Mouse (Mus musculus) intestine, postnatal 0 days (tissue): Measurements from ENCODE around the gene Uckl1. TPM values are rescaled to one million over a fixed set of nuclear protein-coding genes. Genes with fewer than 3 reads are reported as not detected.

Source experiments
- ATAC-seq: fragments of 200-750 bp; cut with Nextera tagmentation; 2 replicates; pipeline ENCODE4 v1.8.0; 2017; ENCODE audit warnings: mild to moderate bottlenecking, moderate TSS enrichment, moderate library complexity
- H3K27ac ChIP-seq: fragments of 300-500 bp; sonication (generic); 2 replicates; pipeline ENCODE4 v1.5.1; 2014; ENCODE audit warnings: mild to moderate bottlenecking, low read depth, low read length, moderate library complexity
- H3K27me3 ChIP-seq: fragments of 300-500 bp; sonication (generic); replicated peaks from 2 replicates; pipeline ENCODE4 v1.6.1; 2014; ENCODE audit warnings: low read length, mixed read lengths; ENCODE audit not compliant: control insufficient read depth, insufficient read depth
- H3K36me3 ChIP-seq: fragments of 300-500 bp; sonication (generic); 2 replicates; pipeline ENCODE4 v1.6.1; 2014; ENCODE audit warnings: mild to moderate bottlenecking, moderate library complexity; ENCODE audit not compliant: control insufficient read depth, insufficient read depth
- H3K4me1 ChIP-seq: fragments of 300-500 bp; sonication (generic); replicated peaks from 2 replicates; pipeline ENCODE4 v1.6.1; 2014; ENCODE audit warnings: antibody characterized with exemption, low read length, mixed read lengths; ENCODE audit not compliant: control insufficient read depth, insufficient read depth
- H3K4me2 ChIP-seq: fragments of 300-500 bp; sonication (generic); replicated peaks from 2 replicates; pipeline ENCODE4 v1.6.1; 2014; ENCODE audit warnings: low read depth, mild to moderate bottlenecking, moderate library complexity
- H3K4me3 ChIP-seq: fragments of 300-500 bp; sonication (generic); 2 replicates; pipeline ENCODE4 v1.5.1; 2014; ENCODE audit warnings: low read depth, low read length
- H3K9ac ChIP-seq: fragments of 300-500 bp; sonication (generic); 2 replicates; pipeline ENCODE4 v1.6.1; 2014; ENCODE audit warnings: mild to moderate bottlenecking, low read depth, low read length
- H3K9me3 ChIP-seq: fragments of 300-500 bp; sonication (generic); 2 replicates; pipeline ENCODE4 v1.6.1; 2016; ENCODE audit warnings: mixed run types; ENCODE audit not compliant: control insufficient read depth
- CTCF ChIP-seq: sonication (generic); IDR thresholded peaks from 2 replicates; pipeline ENCODE4 v1.5.1; 2016; ENCODE audit warnings: low read depth, mild to moderate bottlenecking, control low read depth, antibody characterized with exemption, moderate library complexity
- WGBS: fragments of 180-500 bp; shearing (Covaris S2); extraction: QIAGEN DNeasy Blood & Tissue Kit; methylation state at CpG from one replicate; pipeline ENCODE4 v1.1.7; 2014; 5-methylcytosine and 5-hydroxymethylcytosine counted together
- polyA plus RNA-seq: library from polyadenylated mRNA; unstranded; fragments of >200 nt; fragmentation: Nextera tagmentation; extraction: Ambion mirVana; gene quantifications from 2 replicates; pipeline ENCODE4 v1.2.1, GENCODE M21; 2015

Gene Uckl1
- polyA plus RNA-seq, 1 experiment from 2014 or later: 49.4 TPM

- H3K4me2 ChIP-seq: peak within 1 kb of the TSS; percentile 82
- no peaks in the 10 kb centered on the region for H3K27me3 ChIP-seq
- peaks cover 39% of the 10 kb centered on the region for H3K36me3 ChIP-seq
- peak within 1 kb of the TSS; percentile 91 for H3K27ac ChIP-seq
- H3K4me3 ChIP-seq: peak within 1 kb of the TSS; percentile 68
- WGBS: 6% methylated on average over 5 of the region's 5 CpGs
- TF ChIP-seq CTCF: no peak
- H3K4me1 ChIP-seq: peaks cover 5% of the 10 kb centered on the region; the same call in 1 of the 2 replicates
- no peaks in the 10 kb centered on the region for H3K9me3 ChIP-seq
- peak within 1 kb of the TSS; percentile 91 for H3K9ac ChIP-seq
- peak; percentile 53 for ATAC-seq
These were observed 6.9 kb upstream of the Uckl1 start, which contains the start of gene Prpf6 for GRCm38 (mm10) chr2:181591528-181592085. Gene Prpf6 (plus strand): TSS chr2:181591868.

- Histone ChIP-seq H3K4me1 (peaks cover 5% of the 10 kb centered on the region; the same call in 1 of the 2 replicates), H3K4me3 (no peak overlapping the region), H3K27ac (no peak overlapping the region), H3K36me3 (peaks cover 51% of the 10 kb centered on the region), H3K4me2 (no peak overlapping the region), H3K27me3 (no peaks in the 10 kb centered on the region), H3K9me3 (no peaks in the 10 kb centered on the region), H3K9ac (no peak overlapping the region)
- 88% methylated on average over 5 of the region's 5 CpGs for WGBS
- no peak for ATAC-seq
- no peak for TF ChIP-seq CTCF
These were observed 5.8 kb upstream of the Uckl1 start for GRCm38 (mm10) chr2:181590471-181590870.

GRCm38 (mm10) chr2:181589732-181590105 lies 5.0 kb upstream of the Uckl1 start:
- Histone ChIP-seq H3K36me3 (peaks cover 56% of the 10 kb centered on the region), H3K9me3 (no peaks in the 10 kb centered on the region), H3K27me3 (no peaks in the 10 kb centered on the region), H3K9ac (no peak overlapping the region), H3K4me3 (no peak overlapping the region), H3K27ac (no peak overlapping the region), H3K4me2 (no peak overlapping the region), H3K4me1 (peaks cover 5% of the 10 kb centered on the region; the same call in 1 of the 2 replicates)
- ATAC-seq: no peak
- WGBS: 94% methylated on average over 9 of the region's 9 CpGs
- no peak for TF ChIP-seq CTCF

GRCm38 (mm10) chr2:181589011-181589731 lies 4.5 kb upstream of the Uckl1 start:
- Histone ChIP-seq H3K4me3 (no peak overlapping the region), H3K9ac (no peak overlapping the region), H3K27ac (no peak overlapping the region), H3K27me3 (no peaks in the 10 kb centered on the region), H3K9me3 (no peaks in the 10 kb centered on the region), H3K4me1 (peaks cover 5% of the 10 kb centered on the region; the same call in 1 of the 2 replicates), H3K36me3 (peaks cover 62% of the 10 kb centered on the region), H3K4me2 (no peak overlapping the region)
- 93% methylated on average over 10 of the region's 10 CpGs for WGBS
- TF ChIP-seq CTCF: no peak
- ATAC-seq: no peak

- no peak for ATAC-seq
- H3K9ac ChIP-seq: no peak overlapping the region
- no peaks in the 10 kb centered on the region for H3K9me3 ChIP-seq
- TF ChIP-seq CTCF: no peak
- 88% methylated on average over 11 of the region's 11 CpGs for WGBS
- H3K27me3 ChIP-seq: no peaks in the 10 kb centered on the region
- peaks cover 62% of the 10 kb centered on the region for H3K36me3 ChIP-seq
- peaks cover 5% of the 10 kb centered on the region; the same call in 1 of the 2 replicates for H3K4me1 ChIP-seq
- H3K27ac ChIP-seq: no peak overlapping the region
- no peak overlapping the region for H3K4me3 ChIP-seq
- H3K4me2 ChIP-seq: no peak overlapping the region
These were observed 3.6 kb upstream of the Uckl1 start for GRCm38 (mm10) chr2:181588229-181588780.

- H3K4me3 ChIP-seq: no peak overlapping the region
- peaks cover 62% of the 10 kb centered on the region for H3K36me3 ChIP-seq
- no peak overlapping the region for H3K9ac ChIP-seq
- no peak for ATAC-seq
- H3K9me3 ChIP-seq: no peaks in the 10 kb centered on the region
- H3K27ac ChIP-seq: no peak overlapping the region
- peak; percentile 45 for TF ChIP-seq CTCF
- no peak overlapping the region for H3K4me2 ChIP-seq
- H3K27me3 ChIP-seq: no peaks in the 10 kb centered on the region
- WGBS: 81% methylated on average over 6 of the region's 6 CpGs
- H3K4me1 ChIP-seq: peaks cover 5% of the 10 kb centered on the region; the same call in 1 of the 2 replicates
These were observed 3.1 kb upstream of the Uckl1 start for GRCm38 (mm10) chr2:181587796-181588195.
